Mouse (Mus musculus): ENCODE results near the gene Fam19a5.
A peak's percentile ranks its signal among the peaks of the same experiment; 100 is the strongest.

Fam19a5 gene

DNA sequence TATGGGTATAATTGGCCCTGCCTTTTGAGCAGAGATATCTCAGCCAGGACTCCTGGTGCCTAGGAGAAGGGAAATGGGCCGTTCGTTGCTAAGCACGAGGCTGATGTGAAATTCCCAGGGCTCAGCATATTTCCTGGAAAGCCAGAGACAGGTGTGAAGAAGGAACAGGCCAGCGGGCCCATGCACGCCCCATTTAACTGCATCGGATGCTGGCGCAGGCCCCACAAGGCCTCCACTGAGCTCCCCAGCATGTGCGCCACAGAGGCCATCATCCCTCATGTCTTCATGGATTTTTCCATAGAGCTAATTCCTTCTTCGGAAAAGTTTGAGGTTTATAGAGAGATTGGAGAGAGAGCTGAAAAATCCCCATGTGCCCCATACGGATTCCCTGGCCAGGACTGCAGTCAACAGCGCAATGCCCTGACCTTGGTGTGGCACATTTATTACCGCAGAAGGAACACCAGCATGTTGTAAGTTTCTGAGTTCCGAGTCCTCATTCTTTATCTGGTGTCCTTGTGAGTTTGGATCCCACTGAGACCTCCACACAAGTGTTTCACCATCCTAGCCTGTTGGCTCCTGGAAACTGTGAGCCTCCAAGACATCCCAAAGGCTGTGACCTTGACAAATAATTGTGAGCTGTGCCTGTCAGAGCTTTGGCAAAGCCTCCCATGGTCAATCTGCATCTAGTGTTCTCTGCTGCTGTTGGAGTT is 122.1 kb downstream of the Fam19a5 start:
- no peak for ATAC-seq (ENCODE audit: low TSS enrichment)

GRCm38 (mm10) chr15:87667416-87667815 is 123.3 kb downstream of the Fam19a5 start:
- peak; percentile 55; the same call in 1 of the 2 replicates for ATAC-seq (ENCODE audit: low TSS enrichment)

- ATAC-seq (ENCODE audit: low TSS enrichment) = peak; percentile 21
Measured at GRCm38 (mm10) chr15:87668112-87668511, 124.0 kb downstream of the Fam19a5 start.

GRCm38 (mm10) chr15:87671929-87672328 is 127.8 kb downstream of the Fam19a5 start:
- ATAC-seq (ENCODE audit: low TSS enrichment) = no peak

DNA sequence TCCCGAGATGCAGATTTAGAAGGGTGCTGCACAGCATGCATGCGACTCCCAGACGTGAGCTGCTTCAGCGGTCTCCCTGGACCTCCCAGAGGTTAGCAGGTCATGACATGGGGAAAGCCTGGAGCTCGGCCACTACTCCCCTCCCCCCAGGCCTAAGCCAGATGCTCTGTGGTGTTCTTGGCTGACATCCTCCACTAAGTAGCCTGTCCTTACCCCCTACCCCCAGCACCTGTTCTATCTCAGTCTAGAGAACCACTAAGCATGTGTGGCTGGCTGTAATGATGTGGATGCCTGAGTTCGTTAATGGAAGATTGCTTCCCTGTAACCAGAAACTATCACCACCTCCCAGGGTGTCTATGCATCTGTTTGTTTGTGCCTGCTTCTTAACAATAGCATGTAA is 134.6 kb downstream of the Fam19a5 start:
- ATAC-seq (ENCODE audit: low TSS enrichment) = no peak

DNA sequence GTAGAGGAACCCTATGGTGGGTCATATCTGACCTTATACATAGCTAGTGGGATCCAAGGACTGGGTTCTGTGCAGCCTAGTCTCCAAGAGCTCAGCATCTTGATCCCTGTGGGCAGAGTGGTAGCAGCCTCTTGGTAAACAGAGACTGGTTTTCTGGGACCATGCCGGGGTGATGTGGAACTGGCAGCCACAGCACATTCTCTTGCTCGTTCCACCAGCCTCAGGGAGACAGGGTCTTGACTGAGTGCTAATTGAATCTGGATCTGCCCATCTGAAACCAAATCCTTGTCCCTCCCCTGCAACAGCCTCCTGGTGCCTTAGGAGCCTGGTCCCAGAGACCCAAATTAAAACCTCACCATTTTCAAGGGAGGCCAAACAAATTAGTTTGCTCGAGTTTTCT is 138.3 kb downstream of the Fam19a5 start:
- ATAC-seq (ENCODE audit: low TSS enrichment) = 0 out of 2 replicates have a peak, but pooled peaks have one; percentile 18

- peak; percentile 39; the same call in 1 of the 2 replicates for ATAC-seq (ENCODE audit: low TSS enrichment)
Measured at GRCm38 (mm10) chr15:87686415-87687040, 142.4 kb downstream of the Fam19a5 start.

DNA sequence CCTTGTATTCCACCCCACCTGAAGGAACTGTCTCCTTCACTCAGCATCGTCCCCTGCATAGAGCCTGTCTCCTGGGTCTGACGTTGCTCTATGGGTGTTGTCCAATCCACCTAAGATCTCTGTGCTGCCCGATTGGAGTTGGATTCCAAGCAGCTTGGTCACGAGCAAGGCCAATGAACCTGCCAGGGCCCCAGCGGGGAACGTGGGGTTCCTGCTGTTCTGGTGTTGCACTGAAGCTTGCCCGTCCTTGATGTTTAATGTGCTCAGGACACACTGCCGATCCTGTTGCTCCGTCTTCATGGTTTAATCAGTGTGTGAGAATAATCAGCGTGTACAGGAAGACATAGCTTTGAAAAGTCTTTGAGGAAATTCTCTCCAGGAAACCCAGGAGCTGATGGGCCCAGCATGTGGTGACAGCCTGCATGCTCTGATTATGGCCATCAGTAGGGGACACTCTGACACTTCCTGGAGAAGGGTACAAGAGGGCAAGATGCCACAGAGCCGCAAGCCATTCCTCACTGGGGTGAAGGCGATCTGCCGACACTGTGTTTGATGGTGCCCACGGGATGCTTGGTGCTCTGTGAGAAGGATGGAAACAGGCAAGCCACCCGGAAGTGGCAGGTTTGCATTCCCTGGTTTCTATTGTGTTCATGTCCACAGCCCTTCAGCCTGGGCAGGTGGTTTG is 147.3 kb downstream of the Fam19a5 start:
- 0 out of 2 replicates have a peak, but pooled peaks have one; percentile 13 for ATAC-seq (ENCODE audit: low TSS enrichment)

- ATAC-seq (ENCODE audit: low TSS enrichment) = peak; percentile 85
Measured at GRCm38 (mm10) chr15:87691958-87692357, 147.9 kb downstream of the Fam19a5 start.

DNA sequence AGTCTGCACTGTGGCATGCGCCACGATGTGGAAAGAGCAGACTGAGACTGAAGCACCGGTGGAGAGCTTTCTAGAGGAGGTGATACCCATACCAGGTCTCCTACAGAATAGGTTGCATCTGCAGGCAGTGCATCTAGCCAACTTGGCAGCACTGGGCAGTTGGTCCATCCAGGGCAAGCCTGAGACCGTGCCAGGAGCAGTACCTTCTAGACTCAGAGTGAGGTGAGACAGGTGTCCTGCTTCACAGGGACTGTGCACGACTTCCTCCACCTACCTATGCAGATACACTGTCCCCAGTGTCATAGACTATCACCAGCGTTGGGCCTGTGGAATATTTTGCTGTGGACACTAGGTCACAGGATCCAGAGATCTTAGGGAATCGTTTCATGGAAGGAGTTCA is 148.3 kb downstream of the Fam19a5 start:
- ATAC-seq (ENCODE audit: low TSS enrichment) = no peak

- no peak for ATAC-seq (ENCODE audit: low TSS enrichment)
Measured at GRCm38 (mm10) chr15:87692865-87693513, 148.9 kb downstream of the Fam19a5 start.

DNA sequence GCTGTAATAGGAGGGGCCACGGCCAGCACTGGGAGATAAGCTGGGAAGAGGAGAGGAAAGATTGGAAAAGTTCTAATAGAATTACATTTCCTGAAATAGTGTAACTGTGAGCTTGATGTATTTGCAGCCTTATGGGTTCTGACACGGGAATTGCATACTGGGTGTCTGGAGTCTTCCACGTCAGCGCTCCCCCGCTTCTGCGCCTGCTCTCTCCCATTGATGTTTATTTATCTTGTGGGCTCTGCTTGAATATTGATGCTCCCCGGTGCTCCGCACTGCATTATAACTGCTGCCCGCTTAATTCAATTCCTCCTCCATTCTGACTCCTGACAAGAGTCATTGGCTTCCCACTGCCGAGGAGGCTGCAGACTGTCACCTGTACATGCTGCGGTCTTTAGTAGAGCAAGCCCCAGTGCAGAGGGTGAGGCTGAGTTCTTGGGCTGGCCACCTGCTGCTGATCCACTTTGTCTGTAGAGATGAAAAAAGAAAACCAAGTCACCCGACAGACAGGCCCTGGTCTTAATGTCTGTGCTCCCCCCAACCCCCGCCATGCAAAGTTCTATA is 153.4 kb downstream of the Fam19a5 start:
- ATAC-seq (ENCODE audit: low TSS enrichment) = no peak

DNA sequence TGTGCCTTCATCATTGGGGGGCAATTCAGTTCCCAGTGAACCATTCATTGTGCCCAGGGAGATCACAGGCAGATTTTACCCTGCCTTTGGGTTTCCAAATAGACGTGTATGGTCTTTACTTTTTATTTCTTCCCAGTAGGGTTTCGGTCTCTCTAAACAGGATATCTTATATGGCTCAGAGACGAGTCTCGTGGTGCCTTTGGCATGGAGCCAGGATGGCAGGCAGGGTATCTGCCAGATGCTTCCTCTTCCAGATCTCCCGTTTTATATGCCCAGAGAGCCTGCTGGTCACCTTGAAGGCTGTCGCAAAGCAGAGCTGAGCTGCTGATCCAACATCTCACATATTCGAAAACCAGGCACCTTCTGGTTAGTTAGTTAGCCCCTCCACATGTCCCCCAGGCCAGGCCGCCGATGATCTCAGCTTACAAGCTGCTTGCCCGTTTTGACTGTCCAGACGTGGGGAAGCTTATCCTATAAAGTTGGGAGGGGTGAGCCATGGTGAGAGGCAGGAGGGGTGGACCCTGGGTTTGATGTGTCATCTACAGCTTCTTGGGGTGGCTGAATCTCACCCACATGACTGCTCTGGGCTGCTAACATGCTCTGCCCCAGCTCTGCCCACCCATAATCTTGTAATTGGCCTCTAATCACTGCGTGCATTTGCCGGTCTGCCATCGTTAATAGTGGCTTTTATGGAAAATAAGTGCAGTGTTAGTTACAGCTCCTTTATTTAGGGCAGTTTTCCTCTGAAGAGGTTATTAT is 154.6 kb downstream of the Fam19a5 start:
- ATAC-seq (ENCODE audit: low TSS enrichment) = no peak; the same call in 1 of the 2 replicates

- no peak for ATAC-seq (ENCODE audit: low TSS enrichment)
Measured at GRCm38 (mm10) chr15:87702821-87703220, 158.7 kb downstream of the Fam19a5 start.

- ATAC-seq (ENCODE audit: low TSS enrichment) = peak; percentile 79
Measured at GRCm38 (mm10) chr15:87703334-87703733, 159.2 kb downstream of the Fam19a5 start.

GRCm38 (mm10) chr15:87711790-87712189 is 167.7 kb downstream of the Fam19a5 start:
- no peak for ATAC-seq (ENCODE audit: low TSS enrichment)

DNA sequence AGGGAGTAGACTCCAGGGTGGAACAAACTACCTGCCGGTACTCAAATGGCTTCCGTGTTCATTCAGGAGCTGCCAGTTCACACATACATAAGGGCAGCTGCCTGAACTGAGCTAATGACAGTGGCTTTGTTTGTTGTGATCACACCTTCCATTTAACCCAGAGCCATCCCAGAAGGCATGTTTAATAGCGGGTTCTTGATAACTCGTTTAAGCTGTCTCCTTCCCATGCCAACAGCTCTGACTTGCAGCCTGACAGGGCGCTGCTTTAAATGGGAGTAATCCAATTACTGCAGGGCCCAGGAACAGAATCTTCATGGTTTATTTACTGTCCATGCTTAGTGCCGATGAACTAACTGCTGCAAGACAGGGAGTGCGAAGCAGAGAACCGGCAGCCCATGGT is 168.1 kb downstream of the Fam19a5 start:
- ATAC-seq (ENCODE audit: low TSS enrichment) = no peak

DNA sequence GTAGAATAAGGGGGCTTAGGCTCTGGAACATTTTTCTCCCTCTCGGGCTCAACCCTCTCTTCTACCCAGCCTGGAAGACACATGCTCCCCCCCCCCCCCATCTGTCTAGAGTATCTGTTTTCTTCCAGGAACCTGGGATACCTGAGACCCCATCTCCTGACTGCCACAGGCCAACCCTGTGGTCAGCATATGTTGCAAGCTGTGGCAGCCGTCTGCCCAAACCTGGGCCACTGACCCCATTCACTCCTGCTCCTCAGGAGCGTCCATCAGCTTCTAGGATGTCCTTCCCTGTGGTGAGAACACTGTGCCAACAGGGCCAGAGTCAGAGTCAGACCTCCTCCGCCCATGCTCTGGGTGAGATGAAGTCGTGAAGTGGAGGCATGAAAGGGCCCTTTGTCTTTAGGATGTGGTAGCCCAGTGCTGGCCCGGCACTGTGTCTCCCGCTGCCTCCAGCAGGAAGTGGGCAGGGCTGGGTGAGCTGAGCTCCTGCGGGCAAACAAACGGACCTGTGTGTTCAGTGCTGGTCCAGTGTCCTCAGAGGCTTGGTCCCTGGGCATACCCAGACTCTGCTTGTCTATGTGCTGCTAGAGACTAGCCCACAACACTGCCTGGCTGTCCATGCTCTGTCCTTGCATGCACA is 171.1 kb downstream of the Fam19a5 start:
- peak; percentile 76 for ATAC-seq (ENCODE audit: low TSS enrichment)

- no peak for ATAC-seq (ENCODE audit: low TSS enrichment)
Measured at GRCm38 (mm10) chr15:87717056-87717455, 173.0 kb downstream of the Fam19a5 start.

DNA sequence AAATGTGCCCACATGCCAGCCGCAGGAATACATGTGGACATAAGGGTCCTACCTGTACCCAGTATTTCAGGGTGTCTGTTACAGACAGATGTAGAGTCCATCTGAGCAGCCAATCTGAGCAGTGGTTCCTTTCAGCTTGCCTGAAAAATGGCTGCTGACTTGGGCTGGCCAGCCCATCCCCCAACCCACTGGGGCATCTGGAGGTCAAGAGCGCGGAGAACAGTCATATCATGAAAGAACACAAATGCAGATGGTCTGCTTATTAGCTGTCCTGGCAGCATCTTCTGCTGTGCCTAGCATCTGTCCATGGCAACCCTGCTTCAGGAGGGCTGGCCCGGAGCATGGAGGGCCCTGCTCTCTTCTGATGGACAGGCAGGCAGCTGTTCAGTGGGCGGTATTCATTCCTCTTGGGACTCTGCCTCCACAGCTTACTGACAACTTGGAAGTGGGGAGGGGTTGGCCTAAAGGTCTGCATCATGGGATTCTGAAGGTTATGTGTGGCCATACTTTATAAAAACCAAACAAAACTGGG is 179.4 kb downstream of the Fam19a5 start:
- ATAC-seq (ENCODE audit: low TSS enrichment) = no peak
